Mouse (Mus musculus): Measurements from ENCODE around the gene Brd7. TPM values are rescaled to one million over a fixed set of nuclear protein-coding genes. Genes with fewer than 3 reads are reported as not detected.

The Brd7 gene
- polyA plus RNA-seq, 1 experiment from 2014 or later: 64.6 TPM

GRCm38 (mm10) chr8:88376836-88377582 is 15.0 kb upstream of the Brd7 start:
- no peak overlapping the region for H3K9ac ChIP-seq (ENCODE audit: low read depth, low read length)
- 24% methylated on average over 19 of the region's 19 CpGs for WGBS
- no peak overlapping the region for H3K4me3 ChIP-seq (replicated peaks; ENCODE audit: low read depth, low read length)
- peak; percentile 33 for DNase-seq (ENCODE audit: low spot score)
- TF ChIP-seq CTCF (IDR thresholded peaks at IDR 0.05; ENCODE audit: low read depth): no peak
- H3K9me3 ChIP-seq (replicated peaks; ENCODE audit: low read length): no peaks in the 10 kb centered on the region
- H3K27ac ChIP-seq: no peak overlapping the region
- peak; percentile 66; the same call in 1 of the 2 replicates for ATAC-seq (replicated peaks; ENCODE audit: low FRiP score, low read depth)
- peaks cover 9% of the 10 kb centered on the region; the same call in 1 of the 2 replicates for H3K4me1 ChIP-seq (replicated peaks; ENCODE audit: insufficient read depth, low read length)
- peak overlapping the region; percentile 6; the same call in 1 of the 2 replicates for H3K4me2 ChIP-seq (ENCODE audit: low read length)
- no peaks in the 10 kb centered on the region for H3K36me3 ChIP-seq (ENCODE audit: insufficient read depth, low read length)
- H3K27me3 ChIP-seq (ENCODE audit: insufficient read depth, low read length): no peaks in the 10 kb centered on the region

- H3K36me3 ChIP-seq (ENCODE audit: insufficient read depth, low read length): no peaks in the 10 kb centered on the region
- H3K9ac ChIP-seq (ENCODE audit: low read depth, low read length): no peak overlapping the region
- no peak for DNase-seq (ENCODE audit: low spot score)
- H3K4me2 ChIP-seq (ENCODE audit: low read length): no peak overlapping the region
- H3K27ac ChIP-seq: no peak overlapping the region
- ATAC-seq (replicated peaks; ENCODE audit: low FRiP score, low read depth): no peak
- 81% methylated on average over 2 of the region's 2 CpGs for WGBS
- H3K27me3 ChIP-seq (ENCODE audit: insufficient read depth, low read length): no peaks in the 10 kb centered on the region
- no peak for TF ChIP-seq CTCF (IDR thresholded peaks at IDR 0.05; ENCODE audit: low read depth)
- no peaks in the 10 kb centered on the region for H3K4me1 ChIP-seq (replicated peaks; ENCODE audit: insufficient read depth, low read length)
- no peak overlapping the region for H3K4me3 ChIP-seq (replicated peaks; ENCODE audit: low read depth, low read length)
- H3K9me3 ChIP-seq (replicated peaks; ENCODE audit: low read length): no peaks in the 10 kb centered on the region
Observed at GRCm38 (mm10) chr8:88371522-88371921, 9.5 kb upstream of the Brd7 start.

- no peaks in the 10 kb centered on the region for H3K36me3 ChIP-seq (ENCODE audit: insufficient read depth, low read length)
- H3K27ac ChIP-seq: no peak overlapping the region
- H3K9me3 ChIP-seq (replicated peaks; ENCODE audit: low read length): no peaks in the 10 kb centered on the region
- 53% methylated on average over 3 of the region's 3 CpGs for WGBS
- ATAC-seq (replicated peaks; ENCODE audit: low FRiP score, low read depth): 0 out of 2 replicates have a peak, but pooled peaks have one; percentile 10
- no peak for TF ChIP-seq CTCF (IDR thresholded peaks at IDR 0.05; ENCODE audit: low read depth)
- no peak overlapping the region for H3K4me3 ChIP-seq (replicated peaks; ENCODE audit: low read depth, low read length)
- H3K27me3 ChIP-seq (ENCODE audit: insufficient read depth, low read length): no peaks in the 10 kb centered on the region
- H3K9ac ChIP-seq (ENCODE audit: low read depth, low read length): no peak overlapping the region
- no peak overlapping the region for H3K4me2 ChIP-seq (ENCODE audit: low read length)
- no peak for DNase-seq (ENCODE audit: low spot score)
- H3K4me1 ChIP-seq (replicated peaks; ENCODE audit: insufficient read depth, low read length): no peaks in the 10 kb centered on the region
Observed at GRCm38 (mm10) chr8:88369805-88370204, 7.8 kb upstream of the Brd7 start.

GRCm38 (mm10) chr8:88369221-88369620 is 7.2 kb upstream of the Brd7 start:
- WGBS: 10% methylated on average over 6 of the region's 6 CpGs
- TF ChIP-seq CTCF (IDR thresholded peaks at IDR 0.05; ENCODE audit: low read depth): peak; percentile 73
- no peak overlapping the region for H3K27ac ChIP-seq
- H3K9ac ChIP-seq (ENCODE audit: low read depth, low read length): no peak overlapping the region
- H3K9me3 ChIP-seq (replicated peaks; ENCODE audit: low read length): no peaks in the 10 kb centered on the region
- no peaks in the 10 kb centered on the region for H3K27me3 ChIP-seq (ENCODE audit: insufficient read depth, low read length)
- H3K4me3 ChIP-seq (replicated peaks; ENCODE audit: low read depth, low read length): no peak overlapping the region
- no peaks in the 10 kb centered on the region for H3K4me1 ChIP-seq (replicated peaks; ENCODE audit: insufficient read depth, low read length)
- no peak overlapping the region for H3K4me2 ChIP-seq (ENCODE audit: low read length)
- ATAC-seq (replicated peaks; ENCODE audit: low FRiP score, low read depth) (peak; percentile 80), DNase-seq (ENCODE audit: low spot score) (peak; percentile 79)
- H3K36me3 ChIP-seq (ENCODE audit: insufficient read depth, low read length): no peaks in the 10 kb centered on the region

- peak overlapping the region; percentile 86; the same call in 1 of the 2 replicates for H3K27ac ChIP-seq
- 23% methylated on average over 11 of the region's 11 CpGs for WGBS
- no peak for ATAC-seq (replicated peaks; ENCODE audit: low FRiP score, low read depth)
Observed at GRCm38 (mm10) chr8:88362446-88363150, 604 bp upstream of the Brd7 start.

GRCm38 (mm10) chr8:88361044-88361707 is 818 bp downstream of the Brd7 start:
- peak overlapping the region; percentile 94 for H3K4me3 ChIP-seq (replicated peaks; ENCODE audit: low read depth, low read length)
- no peaks in the 10 kb centered on the region for H3K27me3 ChIP-seq (ENCODE audit: insufficient read depth, low read length)
- DNase-seq (ENCODE audit: low spot score): peak; percentile 49
- peak overlapping the region; percentile 93 for H3K9ac ChIP-seq (ENCODE audit: low read depth, low read length)
- no peaks in the 10 kb centered on the region for H3K9me3 ChIP-seq (replicated peaks; ENCODE audit: low read length)
- H3K4me1 ChIP-seq (replicated peaks; ENCODE audit: insufficient read depth, low read length): peaks cover 9% of the 10 kb centered on the region
- 0 out of 2 replicates have a peak, but pooled peaks have one; percentile 2 for TF ChIP-seq CTCF (IDR thresholded peaks at IDR 0.05; ENCODE audit: low read depth)
- peak overlapping the region; percentile 93 for H3K4me2 ChIP-seq (ENCODE audit: low read length)
- ATAC-seq (replicated peaks; ENCODE audit: low FRiP score, low read depth): no peak; the same call in 1 of the 2 replicates
- H3K36me3 ChIP-seq (ENCODE audit: insufficient read depth, low read length): peaks cover 25% of the 10 kb centered on the region
- under 1% methylated on average over 31 of the region's 31 CpGs for WGBS
- H3K27ac ChIP-seq: peak overlapping the region; percentile 86

More at GRCm38 (mm10) chr8:88362446-88363150, 604 bp upstream of the Brd7 start:
- peaks cover 15% of the 10 kb centered on the region for H3K36me3 ChIP-seq (ENCODE audit: insufficient read depth, low read length)
- DNase-seq (ENCODE audit: low spot score): peak; percentile 27
- H3K4me2 ChIP-seq (ENCODE audit: low read length): peak overlapping the region; percentile 93
- H3K4me1 ChIP-seq (replicated peaks; ENCODE audit: insufficient read depth, low read length): peaks cover 9% of the 10 kb centered on the region
- TF ChIP-seq CTCF (IDR thresholded peaks at IDR 0.05; ENCODE audit: low read depth): no peak
- no peaks in the 10 kb centered on the region for H3K27me3 ChIP-seq (ENCODE audit: insufficient read depth, low read length)
- H3K9ac ChIP-seq (ENCODE audit: low read depth, low read length): peak overlapping the region; percentile 93
- no peaks in the 10 kb centered on the region for H3K9me3 ChIP-seq (replicated peaks; ENCODE audit: low read length)
- H3K4me3 ChIP-seq (replicated peaks; ENCODE audit: low read depth, low read length): peak overlapping the region; percentile 94

Data from kidney, postnatal 0 days (tissue).